Mouse (Mus musculus) bone marrow macrophage, adult 2 months (primary cell): ENCODE measurements around the gene Rufy1.

Experiments
- CTCF ChIP-seq: IDR thresholded peaks from 2 replicates; pipeline ENCODE4 v1.5.1; 2012; ENCODE audit warnings: low read depth, mild to moderate bottlenecking, low read length, moderate library complexity
- POLR2A ChIP-seq: IDR thresholded peaks from 2 replicates; pipeline ENCODE4 v1.6.1; 2012; ENCODE audit warnings: mild to moderate bottlenecking, low read depth, low read length, borderline replicate concordance

DNA sequence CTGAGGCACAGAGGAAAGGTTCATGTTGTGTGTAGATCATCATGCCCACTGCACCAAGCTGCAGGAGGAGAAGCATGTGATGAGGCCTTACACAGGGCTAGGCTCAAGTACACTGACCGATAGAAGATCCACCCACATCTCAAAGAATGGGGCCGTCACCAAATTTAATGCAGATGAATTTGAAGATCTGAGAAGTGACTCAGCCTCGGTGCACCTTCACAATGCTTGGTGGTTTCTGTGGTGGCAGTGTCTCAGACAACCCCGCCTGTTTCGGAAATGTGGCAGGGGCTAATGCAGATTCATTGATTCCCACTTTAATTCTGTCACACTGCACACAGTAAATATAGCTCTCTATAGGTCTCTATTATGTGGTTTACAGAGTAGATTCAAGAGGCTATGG is 2.0 kb upstream of the Rufy1 start:
- no peak for TF ChIP-seq CTCF
- no peak for TF ChIP-seq POLR2A
